In genomic region chr10:12820978-12821735, GRCm38 (mm10) we compare ENCODE assay signal across 10 mouse cellular contexts. TPM values are rescaled to one million over a fixed set of nuclear protein-coding genes. Genes with fewer than 3 reads are reported as not detected.
DNase-seq lines count a peak whose midpoint lies in the region; ATAC-seq and TF ChIP-seq lines count a peak whose summit lies in the region.
"Had no signal": no experiment of that assay in that cellular context is flagged by ENCODE, and none has a peak within 500 bp of the region (broad histone marks: within the 10 kb centered on the region; RNA-seq: fewer than 3 reads in every experiment).

No protein-coding gene starts in this region.

- H3ac ChIP-seq in myocyte (ENCODE audit: control insufficient read depth, insufficient read length): no peak overlapping the region

- no peaks in the 10 kb centered on the region for H3K27me3 ChIP-seq in G1E (ENCODE audit: insufficient read depth, low read length)
- H3K27me3 ChIP-seq in myocyte (ENCODE audit: control insufficient read depth, insufficient read depth, insufficient read length): no peaks in the 10 kb centered on the region
- H3K27me3 ChIP-seq in forebrain, embryonic 12.5 days: no peaks in the 10 kb centered on the region
- H3K27me3 ChIP-seq: liver, embryonic 15.5 days had no signal

- 92% methylated on average over 13 of the region's 13 CpGs for WGBS in forebrain, embryonic 12.5 days

- H3K4me3 ChIP-seq in G1E (ENCODE audit: low read depth, low read length) (peak overlapping the region; percentile 7; the same call in 1 of the 2 replicates), myocyte (no peak overlapping the region)
- H3K4me3 ChIP-seq in forebrain, embryonic 12.5 days (replicated peaks): no peak overlapping the region
- H3K4me3 ChIP-seq: liver, embryonic 15.5 days had no signal

- DNase-seq in layer of hippocampus, adult 11-12 months (ENCODE audit: low spot score): peak; percentile 22
- DNase-seq in layer of hippocampus, postnatal 36 days: no peak
- DNase-seq in G1E (ENCODE audit: low spot score): no peak
- DNase-seq in gastrocnemius, adult 8-10 months (ENCODE audit: low spot score in 2 of 2): peak; percentile 16 to 32
- DNase-seq in kidney, postnatal 14 days: no peak
- DNase-seq: kidney, adult 18-20 months had no signal

- TF ChIP-seq POLR2A in myocyte (IDR thresholded peaks at IDR 0.05; ENCODE audit: insufficient read length, low read depth): no peak

- no peak for TF ChIP-seq CTCF in G1E (IDR thresholded peaks at IDR 0.05; ENCODE audit: low read depth, low read length)

- peaks cover 90% of the 10 kb centered on the region for H3K79me2 ChIP-seq in myocyte (ENCODE audit: control insufficient read depth, insufficient read depth)

- H3K9ac ChIP-seq in forebrain, embryonic 12.5 days: no peak overlapping the region
- H3K9ac ChIP-seq: liver, embryonic 15.5 days had no signal

- peaks cover 85% of the 10 kb centered on the region for H3K4me1 ChIP-seq in G1E (ENCODE audit: insufficient read depth, low read depth, low read length)
- peaks cover 9% of the 10 kb centered on the region; the same call in 1 of the 2 replicates for H3K4me1 ChIP-seq in forebrain, embryonic 12.5 days

- peak overlapping the region; percentile 73 for H3K4me2 ChIP-seq in myocyte (ENCODE audit: low read depth)
- no peak overlapping the region for H3K4me2 ChIP-seq in forebrain, embryonic 12.5 days
- H3K4me2 ChIP-seq: liver, embryonic 15.5 days had no signal

- H3K9me3 ChIP-seq in G1E (replicated peaks): no peaks in the 10 kb centered on the region
- H3K9me3 ChIP-seq in forebrain, embryonic 12.5 days: no peaks in the 10 kb centered on the region
- H3K9me3 ChIP-seq: liver, embryonic 15.5 days had no signal

- H3K36me3 ChIP-seq in G1E (replicated peaks) (peaks cover 41% of the 10 kb centered on the region), myocyte (ENCODE audit: control insufficient read depth, insufficient read depth) (no peaks in the 10 kb centered on the region)
- no peaks in the 10 kb centered on the region for H3K36me3 ChIP-seq in forebrain, embryonic 12.5 days (replicated peaks)
- H3K36me3 ChIP-seq: liver, embryonic 15.5 days had no signal

- H3K27ac ChIP-seq in forebrain, embryonic 12.5 days: no peak overlapping the region
- H3K27ac ChIP-seq: liver, embryonic 15.5 days had no signal

- ATAC-seq in G1E (ENCODE audit: extremely low read depth, insufficient number of reproducible peaks, low FRiP score, poor library complexity, severe bottlenecking): peak; percentile 54
- ATAC-seq in cerebellum, adult (ENCODE audit: insufficient number of reproducible peaks, low FRiP score, low TSS enrichment): no peak
- no peak for ATAC-seq in forebrain, embryonic 12.5 days (ENCODE audit: low FRiP score)

TF ChIP-seq in myocyte, 11 proteins besides CTCF, POLR2A, EP300 and RAD21:
- TF ChIP-seq MAX (IDR thresholded peaks at IDR 0.05; ENCODE audit: low read depth): peak; percentile 52
- TF ChIP-seq MYOD1 (IDR thresholded peaks at IDR 0.05; ENCODE audit: control insufficient read depth in 1 of 3, insufficient read length in 2 of 3, low read depth in 2 of 3): peak; percentile 86 to 89 (median 87)
- TF ChIP-seq REST (IDR thresholded peaks at IDR 0.05; ENCODE audit: insufficient read depth, insufficient read length): no peak
- peak in 2 of 3 experiments; percentile 92 to 96 for TF ChIP-seq MYOG (IDR thresholded peaks at IDR 0.05; ENCODE audit: control insufficient read depth in 1 of 3, insufficient read depth in 1 of 3, insufficient read length in 2 of 3, low read depth in 2 of 3)
- TF ChIP-seq E2F4 (IDR thresholded peaks at IDR 0.05; ENCODE audit: insufficient read depth): no peak
- peak; percentile 69 for TF ChIP-seq TCF12 (IDR thresholded peaks at IDR 0.05; ENCODE audit: insufficient read depth, poor library complexity, severe bottlenecking)
- no peak for TF ChIP-seq USF1 (IDR thresholded peaks at IDR 0.05; ENCODE audit: low read depth)
- TF ChIP-seq CEBPB (IDR thresholded peaks at IDR 0.05; ENCODE audit: insufficient read depth, poor library complexity, severe bottlenecking): 0 out of 2 replicates have a peak, but pooled peaks have one; percentile 28
- TF ChIP-seq TCF3 (IDR thresholded peaks at IDR 0.05; ENCODE audit: insufficient read length, low read depth): peak; percentile 61
- no peak for TF ChIP-seq SRF (IDR thresholded peaks at IDR 0.05; ENCODE audit: control insufficient read depth, insufficient read length, low read depth)
- no peak for TF ChIP-seq POLR2AphosphoS2 (IDR thresholded peaks at IDR 0.05; ENCODE audit: insufficient read length, low read depth)

RNA-seq across cellular contexts. Expression of gene Utrn, which starts 48.0 kb away (rescaled TPM):
- 10 to 100 TPM; 34.0 to 35.6 TPM for total RNA-seq in layer of hippocampus, postnatal 36 days (2021)
- total RNA-seq in G1E (2014; fragmentation: Nextera tagmentation): 115 and 132 TPM in 2 replicates
- total RNA-seq in G1E (2017): 64.6 and 71.5 TPM in 2 replicates
- polyA plus RNA-seq in G1E (2012): 6.1 and 9.4 TPM in 2 replicates
- total RNA-seq in gastrocnemius, adult 8-10 months (2022): 10 to 100 TPM; 17.2 to 23.0 (median 20.2) TPM
- 13.9 TPM for polyA plus RNA-seq in myocyte (2012; fragmentation: generic; extraction: Trizol)
- 30.2 and 34.3 TPM in 2 replicates for polyA plus RNA-seq in forebrain, embryonic 12.5 days (2016; fragmentation: Nextera tagmentation; extraction: Ambion mirVana)

Comparison
In these comparisons a context has a peak if more than half of its experiments do, and no peak if none do; other contexts are left out.
1. DNase-seq: peak in layer of hippocampus, adult 11-12 months (single experiment) and gastrocnemius, adult 8-10 months (2 of 2); none in layer of hippocampus, postnatal 36 days (0 of 2), G1E (single experiment) and kidney, postnatal 14 days (single experiment).